Mouse (Mus musculus) spleen, adult 2 months (tissue): ENCODE results near the gene Zfp986. TPM values are rescaled to one million over a fixed set of nuclear protein-coding genes. Genes with fewer than 3 reads are reported as not detected.
"Not testable (repeated sequence)": the region's sequence is repeated elsewhere in the genome, so short reads cannot be mapped to it uniquely, and the experiment has no call there.

Source experiments
- DNase-seq, 2 experiments: peaks; one replicate each; pipeline versions ENCODE4 v3.0.0 to v3.0.0-alpha.2; 2012 to 2021; ENCODE audit warnings: low spot score in 2 of 2, low read depth in 1 of 2
- H3K27ac ChIP-seq: fragments of 200-500 bp; 2 replicates; pipeline ENCODE4 v1.5.1; 2012; ENCODE audit warnings: low read length, inconsistent platforms; ENCODE audit not compliant: insufficient read depth
- H3K27me3 ChIP-seq: fragments of 200-500 bp; 2 replicates; pipeline ENCODE4 v1.6.1; 2012; ENCODE audit warnings: mild to moderate bottlenecking, moderate library complexity, low read length, inconsistent platforms; ENCODE audit not compliant: control insufficient read depth, insufficient read depth
- H3K36me3 ChIP-seq: fragments of 200-500 bp; 2 replicates; pipeline ENCODE4 v1.6.1; 2012; ENCODE audit warnings: mild to moderate bottlenecking, low read length, inconsistent platforms; ENCODE audit not compliant: control insufficient read depth, insufficient read depth
- H3K4me1 ChIP-seq: fragments of 200-500 bp; 2 replicates; pipeline ENCODE4 v1.6.1; 2011; ENCODE audit warnings: inconsistent platforms; ENCODE audit not compliant: control insufficient read depth, insufficient read depth, insufficient read length
- H3K4me3 ChIP-seq: fragments of 200-500 bp; 2 replicates; pipeline ENCODE4 v1.5.1; 2011; ENCODE audit warnings: mild to moderate bottlenecking, inconsistent platforms; ENCODE audit not compliant: insufficient read depth, insufficient read length; ENCODE audit errors: extremely low read depth
- WGBS: fragments of 180-500 bp; shearing (Covaris S2); methylation state at CpG from one replicate; pipeline ENCODE4 v1.1.7; 2018; 5-methylcytosine and 5-hydroxymethylcytosine counted together
- polyA plus RNA-seq: library from polyadenylated mRNA; depleted of rRNA; stranded (reverse); fragments of >200 nt; gene quantifications from 2 replicates; pipeline ENCODE4 v1.2.3, GENCODE M21; 2012; rRNA removed

The Zfp986 gene
- polyA plus RNA-seq, result not detected in 2 replicates

GRCm38 (mm10) chr4:145868494-145868893 is at the start of gene Zfp986:
Gene Zfp986 (plus strand): TSS chr4:145868794.
- WGBS, result 74% methylated on average over 3 of the region's 3 CpGs
- H3K4me3 ChIP-seq, H3K4me1 ChIP-seq, H3K36me3 ChIP-seq, DNase-seq, H3K27me3 ChIP-seq, H3K27ac ChIP-seq: not testable (repeated sequence)

- no CpG with 5 or more reads among the region's 2 CpGs for WGBS
- H3K4me3 ChIP-seq, H3K36me3 ChIP-seq, H3K4me1 ChIP-seq, DNase-seq, H3K27ac ChIP-seq, H3K27me3 ChIP-seq: not testable (repeated sequence)
Measured at GRCm38 (mm10) chr4:145819946-145820345, 48.6 kb upstream of the Zfp986 start.

GRCm38 (mm10) chr4:145825606-145826005 is 43.0 kb upstream of the Zfp986 start:
- 84% methylated on average over 4 of the region's 8 CpGs for WGBS
- not testable (repeated sequence) for H3K4me1 ChIP-seq, H3K27ac ChIP-seq, H3K27me3 ChIP-seq, H3K36me3 ChIP-seq, DNase-seq, H3K4me3 ChIP-seq

DNA sequence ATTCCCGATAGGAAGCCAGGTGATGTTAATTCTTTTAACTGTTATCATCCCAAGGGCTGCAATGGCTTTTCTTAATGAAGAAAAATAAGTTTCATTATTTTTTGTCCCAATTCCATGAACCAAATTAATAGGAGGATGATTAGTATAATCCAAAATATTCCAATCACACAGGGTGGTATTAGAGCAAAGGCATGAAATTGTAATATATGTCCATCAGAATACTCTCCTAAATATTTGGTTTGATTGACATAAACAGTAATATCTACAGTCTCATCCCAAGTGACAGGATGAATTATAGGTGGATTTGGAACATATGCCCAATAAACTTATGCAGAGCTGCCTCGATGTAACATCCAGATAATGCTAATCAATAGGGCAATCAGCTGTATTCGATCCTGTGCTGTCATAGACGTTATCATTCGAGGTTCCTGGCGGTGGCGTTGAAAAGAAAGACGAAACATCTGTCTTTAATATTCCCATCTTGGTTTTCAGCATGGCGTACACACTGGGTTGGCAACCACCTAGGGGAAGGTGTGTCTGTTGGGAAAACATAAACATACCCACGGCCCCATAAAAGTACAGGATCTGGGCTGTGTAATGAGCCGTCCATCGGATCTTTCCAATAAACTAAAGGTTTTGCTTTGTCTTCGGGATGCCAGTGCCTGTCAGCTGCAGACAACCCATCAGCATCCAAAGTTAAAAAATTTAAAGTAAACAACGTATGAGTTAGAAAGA is 37.1 kb upstream of the Zfp986 start:
- DNase-seq, H3K4me1 ChIP-seq, H3K27me3 ChIP-seq, H3K27ac ChIP-seq, H3K4me3 ChIP-seq, H3K36me3 ChIP-seq: not testable (repeated sequence)
- 97% methylated on average over 1 of the region's 14 CpGs for WGBS

DNA sequence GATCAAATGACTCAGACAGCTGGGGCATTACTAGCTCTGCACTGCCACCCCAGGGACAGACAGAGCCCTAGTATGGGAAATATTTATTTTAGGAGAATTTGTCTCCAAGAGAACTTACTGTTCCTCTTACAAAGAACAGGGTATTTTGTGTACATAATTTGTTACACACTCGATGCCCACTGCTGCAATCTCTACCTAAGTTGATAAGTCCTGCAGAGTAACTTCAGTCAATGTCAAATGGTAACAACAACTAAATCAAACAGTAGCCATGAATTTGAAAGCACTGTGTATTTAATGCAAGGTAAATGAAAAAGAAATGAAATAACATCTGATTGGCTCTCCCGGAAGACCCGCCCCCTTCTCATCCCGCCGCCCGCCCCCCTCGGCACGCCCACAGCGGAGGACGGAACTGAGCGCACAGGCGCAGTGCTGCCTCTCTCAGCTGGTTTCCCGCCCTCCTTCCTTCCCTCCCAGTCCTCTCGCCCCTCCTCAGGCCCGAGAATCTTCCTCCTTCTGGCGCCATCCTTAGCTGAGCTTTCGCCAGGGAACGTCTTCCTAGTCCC is 32.2 kb upstream of the Zfp986 start:
- H3K36me3 ChIP-seq, H3K27ac ChIP-seq, DNase-seq, H3K4me1 ChIP-seq, H3K4me3 ChIP-seq, H3K27me3 ChIP-seq: not testable (repeated sequence)
- 72% methylated on average over 6 of the region's 18 CpGs for WGBS

GRCm38 (mm10) chr4:145836863-145837440 is 31.6 kb upstream of the Zfp986 start:
- not testable (repeated sequence) for H3K4me3 ChIP-seq, H3K4me1 ChIP-seq, H3K36me3 ChIP-seq, H3K27me3 ChIP-seq, H3K27ac ChIP-seq
- DNase-seq, result peak in 1 of 2 experiments; percentile 12
- WGBS, result 72% methylated on average over 55 of the region's 75 CpGs

DNA sequence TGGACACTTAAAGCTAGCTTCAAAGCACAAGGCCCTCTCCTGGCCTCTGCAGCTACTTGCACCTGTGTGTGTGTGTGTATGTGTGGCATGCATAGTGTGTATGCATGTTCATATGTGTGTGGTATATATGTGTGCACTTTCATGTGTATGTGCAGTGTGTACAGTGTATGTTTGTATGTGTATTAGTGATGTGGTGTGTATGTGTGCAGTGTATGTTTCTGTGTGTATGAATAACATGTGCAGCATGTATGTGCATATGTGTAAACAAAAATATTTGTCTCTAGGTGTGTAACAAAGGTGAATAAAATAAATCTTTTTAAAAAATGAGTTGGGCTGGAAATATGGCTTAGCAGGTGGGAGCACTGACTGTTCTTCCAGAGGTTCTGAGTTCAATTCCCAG is 21.8 kb upstream of the Zfp986 start:
- not testable (repeated sequence) for H3K27ac ChIP-seq, H3K4me3 ChIP-seq, H3K4me1 ChIP-seq, DNase-seq, H3K36me3 ChIP-seq, H3K27me3 ChIP-seq

DNA sequence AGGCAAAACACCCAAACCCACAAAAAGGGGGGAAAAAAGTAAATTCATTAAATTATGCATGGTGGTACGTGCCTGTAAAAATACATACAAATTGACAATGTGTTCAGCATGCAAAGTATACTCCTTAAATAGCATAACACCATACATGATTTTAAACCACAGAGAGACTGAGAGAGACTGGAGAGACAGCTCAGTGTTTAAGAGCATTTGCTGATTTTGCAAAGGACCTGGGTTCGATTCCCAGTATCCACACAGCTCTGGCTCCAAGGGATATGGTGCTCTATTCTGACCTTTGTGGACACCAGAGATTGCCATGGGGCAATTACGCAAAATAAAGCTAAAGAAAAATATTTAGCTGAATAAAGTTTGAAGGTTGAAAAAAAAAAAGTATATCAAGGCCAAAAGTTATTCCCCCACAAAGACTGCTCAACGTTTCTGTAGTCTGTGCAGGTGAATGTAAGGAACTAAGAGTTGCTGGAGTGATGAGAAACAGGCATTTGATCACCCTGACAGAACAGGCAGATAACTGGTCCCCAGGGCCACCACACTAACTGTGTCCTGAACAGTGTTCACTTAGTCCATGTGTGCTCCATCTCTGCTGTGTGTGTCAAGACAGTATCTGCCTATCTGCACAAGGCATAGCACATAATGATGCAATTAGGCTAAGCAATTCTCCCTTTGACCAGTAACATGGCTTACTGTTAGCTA is 20.3 kb upstream of the Zfp986 start:
- not testable (repeated sequence) for H3K4me3 ChIP-seq, DNase-seq, H3K27ac ChIP-seq, H3K27me3 ChIP-seq, H3K4me1 ChIP-seq, H3K36me3 ChIP-seq
- WGBS, result 73% methylated on average over 4 of the region's 4 CpGs

- WGBS, result 78% methylated on average over 3 of the region's 3 CpGs
- not testable (repeated sequence) for H3K4me1 ChIP-seq, DNase-seq, H3K4me3 ChIP-seq, H3K27me3 ChIP-seq, H3K27ac ChIP-seq, H3K36me3 ChIP-seq
Measured at GRCm38 (mm10) chr4:145848891-145849214, 19.7 kb upstream of the Zfp986 start.

- DNase-seq, H3K36me3 ChIP-seq, H3K27me3 ChIP-seq, H3K4me1 ChIP-seq, H3K4me3 ChIP-seq, H3K27ac ChIP-seq: not testable (repeated sequence)
- 61% methylated on average over 8 of the region's 9 CpGs for WGBS
Measured at GRCm38 (mm10) chr4:145851421-145851820, 17.2 kb upstream of the Zfp986 start.
